Mouse (Mus musculus): ENCODE data around the gene Crip3.

DNA sequence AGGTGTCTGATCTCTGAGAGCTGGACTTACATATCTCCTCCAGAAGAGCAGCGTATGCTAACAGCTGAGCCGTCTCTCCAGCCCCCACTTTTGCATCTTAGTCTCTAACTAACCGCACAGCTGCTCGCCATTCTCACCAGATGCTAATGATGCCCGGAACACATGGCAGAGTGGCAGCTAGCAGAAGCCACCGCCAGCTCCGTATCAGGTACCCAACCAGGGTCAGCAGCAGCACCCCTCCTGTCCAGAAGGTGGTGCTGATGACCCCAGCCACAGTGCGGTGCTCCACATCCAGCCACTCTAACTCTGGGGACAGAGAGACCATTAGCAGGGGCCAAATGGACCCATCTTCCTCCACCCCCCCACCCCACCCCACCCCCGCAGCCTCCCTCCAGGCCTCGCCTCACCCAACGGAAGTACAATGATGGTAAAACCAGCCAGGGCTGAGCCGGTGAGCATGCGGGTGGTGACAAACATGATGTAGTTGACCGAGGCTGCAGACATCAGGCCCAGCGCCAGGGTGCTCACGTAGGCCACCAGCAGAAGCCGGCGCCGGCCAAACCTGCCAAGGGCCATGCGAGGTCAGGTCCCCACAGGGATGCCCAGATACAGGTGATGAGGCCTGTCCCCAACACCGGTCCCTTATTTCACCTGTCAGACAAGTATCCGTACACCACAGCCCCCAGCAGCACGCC, 8.1 kb downstream of the Crip3 start:
- TF ChIP-seq EP300 (IDR thresholded peaks at IDR 0.05) (no peak), CTCF (IDR thresholded peaks at IDR 0.05) (peak; percentile 71)

Data from lung, postnatal 0 days (tissue).